Mouse (Mus musculus): ENCODE measurements around the gene Mrpl49.
A peak's percentile ranks its signal among the peaks of the same experiment; 100 is the strongest.

Gene Mrpl49

DNA sequence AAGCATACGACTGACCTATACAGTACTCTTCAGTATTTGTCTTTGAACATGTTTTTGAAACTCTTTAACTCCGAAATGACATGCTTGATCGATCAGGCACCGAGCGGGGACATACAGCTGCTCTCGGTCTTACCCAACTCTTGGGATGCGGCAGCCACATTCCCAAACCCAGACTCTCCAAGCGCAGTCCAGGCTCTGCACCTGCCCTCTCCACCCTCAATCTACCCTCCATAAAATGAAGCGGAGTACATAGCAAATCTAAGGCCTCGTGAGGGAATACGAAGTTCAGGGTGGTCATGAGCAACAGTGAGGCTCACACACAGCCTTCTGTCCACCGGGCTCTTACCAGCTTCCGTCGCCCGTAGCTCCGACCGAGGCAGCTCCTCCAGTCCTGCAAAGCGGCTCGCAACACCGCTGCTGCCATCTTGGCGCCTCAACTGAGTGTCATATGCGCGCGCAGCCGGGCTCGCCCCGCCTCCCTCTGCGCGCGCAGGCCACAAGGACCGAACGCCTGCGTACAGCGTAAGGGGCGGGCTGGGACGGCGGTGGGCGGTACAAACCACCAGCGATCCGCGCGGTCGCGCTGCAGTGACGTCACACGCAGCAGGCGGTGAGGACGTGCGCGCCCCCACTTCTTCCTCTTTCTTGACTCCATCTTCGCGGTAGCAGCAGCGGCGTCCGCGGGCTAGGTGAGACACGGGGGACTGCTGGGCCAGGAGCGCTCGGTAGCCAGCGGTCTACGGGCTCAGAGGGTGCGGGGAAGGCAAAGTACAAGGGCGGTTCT is at the start of gene Mrpl49, which contains the start of gene Fau:
TSS of gene Mrpl49 (minus strand) at position 473 of the 784 bp plus-strand sequence.
TSS of gene Fau (plus strand) at position 532 of the 784 bp plus-strand sequence.
- DNase-seq (ENCODE audit: low read depth), result peak; percentile 100

DNA sequence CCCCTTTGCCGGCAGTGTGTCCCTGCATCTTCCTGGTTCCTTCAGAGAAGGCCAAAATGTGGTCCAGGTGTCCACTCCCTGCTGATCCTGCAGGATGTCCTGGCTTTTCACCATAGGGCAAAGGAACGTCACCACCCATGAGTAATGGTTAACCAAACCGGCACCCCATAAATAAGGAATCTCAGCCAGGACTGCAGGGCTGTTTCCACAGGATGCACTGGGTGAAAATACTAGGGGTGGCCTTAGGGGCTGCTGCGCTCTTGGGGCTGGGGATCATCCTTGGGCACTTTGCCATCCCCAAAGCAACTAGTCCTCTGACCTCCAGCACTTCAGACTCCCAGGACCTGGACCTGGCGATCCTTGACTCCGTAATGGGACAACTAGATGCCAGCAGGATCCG is 48.0 kb upstream of the Mrpl49 start, which contains the start of gene Naaladl1:
TSS of gene Naaladl1 (plus strand) at position 197 of the 400 bp plus-strand sequence.
- no peak for DNase-seq (ENCODE audit: low read depth)

DNA sequence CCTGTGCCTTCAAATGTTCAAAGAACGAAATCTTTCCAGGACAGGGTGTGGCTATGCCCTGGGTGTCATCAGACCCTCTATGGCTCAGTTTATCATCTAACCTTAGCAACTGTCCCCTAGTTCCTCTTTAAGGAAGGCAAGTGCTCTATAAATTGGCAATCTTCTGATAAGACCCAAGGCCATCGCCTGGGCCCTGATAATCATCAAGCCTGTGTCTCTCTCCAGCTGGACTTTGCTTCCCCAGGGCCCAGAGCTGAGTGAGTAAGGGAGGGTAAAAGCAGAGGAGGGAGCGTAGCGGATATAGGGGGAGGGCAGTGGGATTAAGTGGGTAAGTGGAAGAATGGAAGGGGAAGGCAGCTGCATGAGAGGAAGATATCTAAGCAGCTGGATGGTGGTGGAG is 46.9 kb upstream of the Mrpl49 start:
- no peak for DNase-seq (ENCODE audit: low read depth)

DNA sequence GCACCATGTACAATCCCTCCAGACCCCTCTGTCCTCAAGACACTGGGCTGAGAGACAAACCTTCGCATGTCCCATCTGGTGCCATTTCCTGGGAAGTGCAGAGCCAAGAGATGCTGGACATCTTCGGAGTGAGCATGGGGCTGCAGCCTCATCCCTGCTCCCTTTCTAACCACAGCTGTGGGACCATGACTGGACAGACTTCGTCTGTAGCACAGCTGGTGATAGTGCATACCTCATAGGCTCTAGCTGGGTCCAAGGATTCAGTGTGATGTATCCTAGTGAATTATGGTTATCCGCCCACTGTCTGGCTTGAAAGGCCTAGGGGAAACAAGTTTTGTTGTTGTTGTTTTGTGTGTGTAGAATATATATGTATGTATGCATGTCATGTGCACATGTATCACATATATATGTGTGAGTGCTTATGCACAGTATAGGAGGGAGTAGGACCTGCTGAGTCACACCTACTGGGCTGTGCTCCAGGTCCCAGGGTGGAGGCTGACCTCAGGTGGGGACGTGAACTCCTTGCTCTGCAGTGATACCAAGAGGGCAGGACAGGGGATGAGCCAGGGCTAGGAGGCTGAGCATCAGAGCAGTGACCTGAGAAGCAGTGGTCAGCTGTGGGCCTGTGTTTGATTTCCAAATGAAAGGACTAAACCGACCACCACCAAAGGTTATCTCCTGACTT is 44.7 kb upstream of the Mrpl49 start:
- peak; percentile 35 for DNase-seq (ENCODE audit: low read depth)

DNA sequence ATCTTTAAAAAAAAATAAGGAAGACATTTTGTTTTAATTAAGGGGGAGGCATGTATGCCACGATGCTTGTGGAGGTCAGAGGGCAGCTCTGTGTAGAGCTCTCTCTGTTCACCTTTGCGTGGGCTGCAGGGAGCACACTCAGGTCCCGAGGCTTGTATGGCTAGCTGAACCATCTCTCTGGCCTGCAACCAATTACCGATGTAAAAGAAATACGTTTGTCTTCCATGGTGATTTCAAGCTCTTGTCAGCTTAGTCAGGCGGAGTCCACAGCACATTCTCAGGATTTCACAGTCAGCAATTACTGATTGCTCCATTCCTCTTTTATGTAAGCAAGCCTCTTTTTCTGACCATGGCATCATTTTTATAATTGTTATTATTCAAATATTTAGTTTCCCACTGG is 43.6 kb upstream of the Mrpl49 start:
- peak; percentile 71 for DNase-seq (ENCODE audit: low read depth)

DNA sequence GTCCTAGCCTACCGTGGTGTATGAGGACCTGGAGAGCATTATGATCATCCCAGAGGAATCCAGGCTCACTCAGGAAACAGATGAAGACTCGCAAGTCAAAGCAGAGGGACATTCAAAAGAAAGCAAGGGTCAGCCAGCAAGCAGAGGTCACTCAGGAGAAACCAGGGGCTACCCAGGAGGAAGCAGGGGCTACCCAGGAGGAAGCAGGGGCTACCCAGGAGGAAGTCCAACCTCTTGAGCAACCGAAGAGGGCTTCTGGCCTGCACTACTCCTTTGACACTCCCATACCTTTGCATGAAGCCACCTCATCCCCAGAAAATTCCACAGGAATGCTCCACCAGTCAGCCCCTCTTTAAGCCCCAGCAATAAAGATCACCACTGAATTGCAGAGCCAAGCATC is 40.3 kb upstream of the Mrpl49 start:
- no peak for DNase-seq (ENCODE audit: low read depth)

DNA sequence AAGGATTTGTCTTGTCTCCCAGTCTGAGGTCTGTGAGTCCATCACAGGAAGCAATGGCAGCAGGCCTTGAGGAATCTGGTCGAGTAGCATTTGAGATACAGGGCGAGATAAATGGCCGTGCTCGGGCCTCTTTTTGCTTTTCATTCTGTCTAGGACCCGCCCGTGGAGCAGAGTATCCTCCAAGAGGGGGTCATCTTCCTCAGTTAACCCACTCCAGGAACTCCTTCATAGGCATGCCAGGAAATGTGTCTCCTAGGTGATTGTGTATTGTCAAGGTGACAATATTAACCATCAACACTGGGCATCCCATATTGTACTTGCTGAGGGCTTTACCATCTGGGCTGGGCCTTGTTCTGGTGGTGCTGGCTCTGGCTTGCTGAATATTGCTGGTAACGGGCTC is 36.5 kb upstream of the Mrpl49 start, which contains the start of gene AC131692.1:
TSS of gene AC131692.1 (plus strand) at position 301 of the 400 bp plus-strand sequence.
- DNase-seq (ENCODE audit: low read depth), result no peak

DNA sequence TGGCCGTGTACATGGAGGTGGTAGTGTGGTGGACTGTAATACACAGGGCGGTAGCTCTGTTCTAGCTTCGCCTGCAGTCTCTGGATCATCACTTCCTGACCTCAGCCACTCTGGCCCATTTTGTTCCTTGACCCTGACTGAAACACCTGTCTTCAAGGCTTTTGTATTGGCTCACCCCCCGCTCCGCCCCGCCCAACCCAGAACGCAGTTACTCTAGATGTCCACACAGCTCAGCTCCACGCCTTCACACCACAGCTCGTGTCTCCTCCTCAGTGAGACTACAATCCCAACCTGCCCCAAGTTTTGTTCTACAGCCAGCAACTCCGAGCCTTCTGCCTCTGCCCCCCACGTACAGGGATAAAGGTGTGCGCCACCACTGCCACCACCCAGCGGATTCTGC is 31.3 kb upstream of the Mrpl49 start:
- DNase-seq (ENCODE audit: low read depth), result no peak

DNA sequence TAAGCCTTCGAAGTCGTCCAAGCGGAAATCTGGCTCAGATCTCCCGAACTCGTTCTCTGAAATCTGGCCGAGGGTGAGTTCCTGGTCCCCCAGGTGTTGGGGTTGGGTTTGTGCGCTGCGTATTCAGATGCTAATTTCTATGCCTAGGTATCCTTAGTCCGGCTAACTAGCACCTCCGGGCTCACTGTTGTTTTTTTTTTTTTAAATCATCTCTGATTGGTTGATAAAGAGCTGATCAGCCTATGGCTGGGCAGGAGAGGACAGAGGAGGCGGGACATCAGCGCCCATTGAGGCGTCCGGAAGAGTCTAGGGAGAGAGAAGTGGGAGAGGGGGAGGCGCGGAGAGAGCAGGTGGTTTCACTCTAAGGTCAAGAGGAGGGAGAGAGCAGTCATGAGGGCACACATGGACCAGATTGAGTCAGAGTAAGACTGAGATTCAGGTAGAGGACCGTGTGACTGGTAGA is 27.9 kb upstream of the Mrpl49 start:
- DNase-seq (ENCODE audit: low read depth), result peak; percentile 87

DNA sequence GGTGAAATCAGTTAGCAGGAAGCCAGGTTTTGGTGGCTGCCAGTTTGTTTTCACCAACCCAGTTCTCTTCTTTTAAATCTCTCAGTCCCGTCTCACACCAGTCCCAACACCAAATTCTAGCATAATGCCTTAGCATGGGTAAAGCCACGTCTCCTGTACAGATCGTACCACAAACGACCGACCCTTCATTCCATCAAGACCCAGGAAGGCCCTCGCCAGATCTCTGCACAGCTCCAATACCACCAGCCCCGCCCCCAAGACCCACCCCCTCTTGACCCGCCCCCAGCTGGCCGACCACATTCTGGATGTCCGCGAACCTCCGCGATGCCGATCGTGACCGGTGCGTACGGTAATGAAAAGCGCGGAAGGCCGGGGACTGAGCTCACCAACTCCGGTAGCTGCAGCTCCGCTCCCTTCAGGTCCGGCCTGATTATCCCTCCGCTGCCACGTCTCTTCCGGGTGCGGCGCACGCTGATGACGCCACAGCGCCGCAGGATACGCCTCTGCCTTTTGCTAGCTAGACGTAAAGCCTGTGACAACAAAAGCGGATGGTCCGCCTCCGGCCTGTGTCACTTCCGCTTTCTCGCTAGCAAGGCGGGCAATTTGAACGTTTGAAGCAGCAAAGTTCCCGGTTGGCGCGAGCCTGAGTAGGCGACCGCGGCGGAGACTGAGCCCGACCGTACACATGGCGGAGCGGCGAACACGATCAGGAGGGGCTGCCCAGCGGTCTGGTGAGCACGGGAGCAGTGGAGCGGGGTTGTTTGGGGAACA is 27.1 kb upstream of the Mrpl49 start, which contains the start of the genes Zfpl1 and Cdca5:
TSS of gene Zfpl1 (minus strand) at position 479 of the 771 bp plus-strand sequence.
TSS of gene Cdca5 (plus strand) at position 506 of the 771 bp plus-strand sequence.
- peak; percentile 100 for DNase-seq (ENCODE audit: low read depth)

DNA sequence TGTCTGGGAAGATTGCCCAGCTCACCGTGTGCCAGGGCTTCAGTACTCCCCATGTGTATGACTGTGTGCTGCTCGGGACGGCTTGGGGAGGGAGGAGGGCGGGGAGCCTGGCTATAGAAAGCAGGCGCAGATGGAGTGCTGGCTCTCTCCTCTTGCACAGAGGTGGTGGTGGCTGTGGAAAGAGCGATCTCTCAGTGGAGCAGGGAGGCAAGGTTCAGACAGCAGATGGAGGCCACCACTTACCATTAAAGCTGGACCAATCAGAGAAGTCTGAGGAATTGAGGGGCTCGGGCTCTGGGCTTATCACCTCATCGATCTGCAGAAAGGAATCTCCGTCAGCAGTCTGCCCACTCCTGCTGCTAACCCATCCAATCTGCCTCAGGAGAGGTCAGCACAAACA is 24.6 kb upstream of the Mrpl49 start, which contains the start of gene Gm28374:
TSS of gene Gm28374 (minus strand) at position 101 of the 400 bp plus-strand sequence.
- no peak for DNase-seq (ENCODE audit: low read depth)

DNA sequence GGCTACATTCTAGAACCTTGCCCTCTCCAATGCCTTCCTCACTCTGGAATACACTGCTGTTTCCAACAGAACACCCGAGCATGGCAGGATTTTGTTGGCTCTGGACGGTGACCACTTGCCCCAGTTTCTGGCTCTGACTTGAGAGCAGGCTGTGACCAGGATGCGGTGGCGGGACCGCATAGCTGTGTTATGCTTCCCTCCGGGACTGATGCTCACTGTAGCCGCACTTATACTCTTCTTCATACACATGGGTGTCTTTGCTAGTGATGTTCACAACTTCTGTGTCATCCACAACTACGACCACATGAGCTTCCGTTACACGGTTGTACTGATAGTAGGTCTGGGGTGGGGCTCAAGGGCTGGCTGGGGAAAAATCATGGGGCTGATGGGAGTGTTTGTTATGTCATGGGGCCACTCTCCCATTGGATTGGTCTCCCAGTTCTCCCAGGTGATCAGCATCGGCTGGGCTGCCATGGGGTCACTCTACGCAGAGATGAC is 22.4 kb upstream of the Mrpl49 start, which contains the start of gene Tmem262:
TSS of gene Tmem262 (plus strand) at position 51 of the 498 bp plus-strand sequence.
- no peak for DNase-seq (ENCODE audit: low read depth)

DNA sequence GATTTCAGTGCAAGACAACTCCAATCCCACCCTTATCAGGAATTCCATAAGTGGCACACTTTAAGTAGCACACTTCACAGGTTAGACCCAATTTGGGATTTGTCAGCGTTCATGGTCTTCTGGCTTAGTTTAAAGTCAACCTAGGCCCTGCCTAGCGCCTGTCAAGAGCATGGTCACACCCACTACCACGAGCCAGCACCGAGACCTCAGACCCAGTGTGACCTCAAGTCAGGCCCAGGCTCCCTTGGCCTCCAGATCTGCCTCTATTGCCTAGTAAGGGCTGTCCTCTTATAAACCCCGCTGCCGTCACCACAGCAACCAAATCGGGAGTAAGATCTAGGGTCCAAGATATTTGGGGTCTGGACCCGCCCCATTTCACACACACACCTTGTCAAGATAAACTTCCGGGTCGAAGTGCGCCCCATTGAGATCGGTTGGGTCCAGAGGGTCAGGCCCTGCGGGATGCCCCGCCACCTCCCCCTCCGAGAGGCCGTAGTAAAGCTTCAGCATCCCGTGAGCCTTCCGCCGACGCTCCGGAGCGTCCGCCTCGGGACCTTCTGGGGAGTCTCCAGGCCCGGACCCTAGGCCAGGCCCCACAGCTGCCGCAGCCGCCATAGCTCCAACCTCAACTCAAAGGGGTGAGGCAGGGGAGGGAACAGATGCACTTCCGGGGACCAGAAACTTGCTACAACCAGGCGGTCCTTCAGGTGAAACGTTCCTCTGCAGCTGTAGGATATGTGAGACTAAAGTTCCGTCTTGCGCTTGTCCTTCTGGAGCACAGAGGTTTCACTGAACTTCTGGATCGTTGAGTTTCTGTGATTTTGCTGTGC is 19.2 kb upstream of the Mrpl49 start, which contains the start of gene Vps51:
TSS of gene Vps51 (minus strand) at position 668 of the 830 bp plus-strand sequence.
- DNase-seq (ENCODE audit: low read depth), result peak; percentile 96

DNA sequence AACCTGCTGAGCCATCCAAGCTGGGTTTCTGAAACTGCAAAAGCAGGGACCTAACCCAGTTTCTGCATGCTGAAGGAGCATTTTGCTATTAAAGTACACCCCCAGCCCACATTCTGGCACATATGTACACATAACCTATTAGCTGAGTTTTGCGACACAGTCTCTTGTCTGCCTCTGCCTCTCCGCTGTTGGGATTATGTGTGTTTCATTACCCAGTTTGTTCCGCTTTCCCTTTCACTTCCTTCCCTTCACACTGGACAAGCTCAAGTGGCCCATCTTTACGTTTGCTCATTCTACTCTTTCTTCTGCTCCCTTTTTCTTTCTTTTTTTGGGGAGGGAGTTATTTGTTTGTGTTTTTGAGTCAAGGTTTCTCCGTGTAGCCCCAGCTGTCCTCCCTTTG is 16.3 kb upstream of the Mrpl49 start:
- no peak for DNase-seq (ENCODE audit: low read depth)

DNA sequence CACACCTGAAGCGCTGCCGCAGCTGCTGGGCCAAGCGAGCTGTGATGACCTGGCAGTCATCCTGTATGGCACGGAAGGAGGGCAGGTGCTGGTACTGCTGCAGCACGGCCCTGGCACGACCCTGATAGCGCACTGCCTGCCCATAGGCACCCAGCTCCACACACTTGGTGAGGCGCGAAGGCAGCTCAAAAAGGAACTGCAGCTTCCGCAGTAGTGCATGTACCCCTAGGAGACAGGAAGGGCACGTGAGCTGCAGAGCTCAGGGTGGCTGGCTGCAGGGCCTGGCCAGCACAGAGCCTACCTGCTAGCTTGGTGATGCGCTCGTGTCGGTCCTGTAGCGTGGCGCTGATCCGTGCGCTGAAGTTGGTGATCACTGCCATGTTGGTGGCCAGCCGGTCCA is 13.7 kb upstream of the Mrpl49 start:
- no peak for DNase-seq (ENCODE audit: low read depth)

DNA sequence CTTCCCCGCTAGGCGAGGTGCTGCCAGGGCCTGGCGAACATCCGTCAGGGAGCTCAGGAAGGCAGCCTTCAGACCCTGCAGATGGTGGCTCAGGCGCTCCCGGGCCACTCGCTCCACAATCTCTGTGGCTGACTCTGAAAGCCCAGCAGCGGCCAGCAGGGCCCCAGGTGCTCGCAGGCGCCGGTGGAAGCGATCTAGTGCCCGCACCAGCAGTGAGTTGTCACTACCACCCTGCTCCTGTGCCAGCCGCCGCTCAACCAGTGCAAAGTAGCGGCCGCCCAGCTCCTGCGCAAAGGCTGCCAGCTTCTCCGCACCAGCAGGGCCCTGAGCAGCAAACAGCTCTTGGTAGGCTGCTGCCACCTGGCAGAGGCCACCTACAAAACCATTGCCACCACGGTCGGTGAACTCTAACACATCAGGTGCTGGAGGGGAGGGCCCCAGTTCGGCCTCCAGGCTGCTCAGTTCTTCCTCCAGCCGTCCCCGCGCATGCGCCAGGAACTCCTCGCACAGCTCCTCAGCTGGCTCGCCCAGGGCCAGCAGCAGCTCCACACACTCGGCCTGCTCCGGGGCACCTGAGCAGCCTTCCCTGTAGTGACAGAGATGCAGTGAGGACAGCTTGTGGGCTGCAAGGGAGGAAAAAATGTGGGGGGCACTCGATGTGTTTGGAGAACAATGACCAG is 13.1 kb upstream of the Mrpl49 start:
- DNase-seq (ENCODE audit: low read depth), result no peak

DNA sequence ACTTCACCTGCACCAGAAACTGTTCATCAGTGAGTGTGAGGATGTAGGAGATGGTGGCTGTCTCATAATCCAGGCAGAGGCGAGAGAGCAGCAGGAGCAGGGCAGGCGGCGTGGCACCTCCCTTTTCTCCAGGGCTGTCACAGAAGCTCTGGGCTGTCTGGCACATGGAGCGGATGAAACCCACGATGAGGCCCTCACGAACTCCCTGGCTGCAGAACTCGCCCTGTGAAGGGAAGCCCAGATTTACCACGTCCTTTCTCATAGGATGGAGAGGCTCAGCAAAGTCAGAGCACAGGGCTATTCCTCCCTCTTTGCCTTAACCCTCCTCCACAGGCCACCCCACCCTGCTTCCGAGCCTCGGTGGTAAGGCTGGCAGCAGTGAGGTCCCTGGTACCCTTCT is 12.3 kb upstream of the Mrpl49 start:
- no peak for DNase-seq (ENCODE audit: low read depth)

DNA sequence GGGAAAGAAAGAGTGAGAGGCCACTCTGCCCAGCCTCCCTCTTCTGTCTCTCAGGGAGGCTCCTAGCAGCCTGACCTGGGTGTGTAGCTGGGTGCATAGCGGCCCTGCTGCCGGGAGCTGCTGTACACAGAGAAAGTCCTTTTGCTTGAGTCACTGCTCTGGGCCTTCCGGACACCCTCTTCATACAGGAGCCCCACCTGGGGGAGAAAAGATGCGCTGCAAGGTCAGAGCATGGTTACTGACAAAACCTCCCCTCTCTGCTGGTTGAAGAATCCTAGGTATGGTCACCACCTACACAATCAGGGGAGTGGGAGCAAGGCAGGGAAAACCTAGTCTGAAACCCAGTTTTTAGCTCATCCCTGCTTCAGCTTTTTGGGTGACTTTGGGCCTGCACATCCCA is 11.4 kb upstream of the Mrpl49 start:
- peak; percentile 62 for DNase-seq (ENCODE audit: low read depth)

DNA sequence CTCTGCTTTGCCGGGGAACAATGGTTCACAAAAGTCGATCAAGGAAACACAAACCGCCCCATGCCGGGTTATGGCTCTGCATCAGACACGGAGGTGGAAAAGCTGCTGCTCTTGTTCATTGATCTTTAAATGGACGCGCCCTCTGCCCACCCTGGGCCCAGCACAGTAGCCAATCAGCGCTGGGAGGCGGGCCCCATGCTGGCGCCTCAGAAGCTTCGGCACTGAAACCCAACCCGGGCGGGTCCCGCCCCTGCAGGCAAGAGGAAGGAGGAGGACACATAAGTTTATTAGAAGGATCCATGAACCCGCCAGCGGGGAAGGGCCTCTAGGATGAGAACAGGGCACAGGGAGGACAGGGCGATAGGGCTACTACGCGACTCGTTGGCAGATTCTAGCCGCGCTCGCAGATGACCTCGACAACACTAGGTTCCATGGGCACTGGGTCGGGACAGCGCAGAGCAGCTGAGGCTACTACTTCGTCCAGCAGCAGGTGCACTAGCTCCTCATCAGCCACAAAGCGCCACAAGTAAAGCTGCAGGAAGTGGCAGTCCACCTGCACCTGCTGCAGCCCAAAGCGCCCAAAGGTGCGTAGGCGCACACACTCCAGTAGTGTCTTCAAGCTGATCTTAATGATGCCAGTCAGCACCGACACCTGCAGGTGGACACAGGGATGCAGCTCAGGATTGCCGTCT is 10.3 kb upstream of the Mrpl49 start, which contains the start of gene Tm7sf2:
TSS of gene Tm7sf2 (minus strand) at position 650 of the 692 bp plus-strand sequence.
- DNase-seq (ENCODE audit: low read depth), result peak; percentile 96

Measured in NIH3T3 (cell line).